Mouse (Mus musculus): ENCODE results near the gene Hist2h2aa2.
"Not testable (repeated sequence)": the region's sequence is repeated elsewhere in the genome, so short reads cannot be mapped to it uniquely, and the experiment has no call there.

Hist2h2aa2 gene

DNA sequence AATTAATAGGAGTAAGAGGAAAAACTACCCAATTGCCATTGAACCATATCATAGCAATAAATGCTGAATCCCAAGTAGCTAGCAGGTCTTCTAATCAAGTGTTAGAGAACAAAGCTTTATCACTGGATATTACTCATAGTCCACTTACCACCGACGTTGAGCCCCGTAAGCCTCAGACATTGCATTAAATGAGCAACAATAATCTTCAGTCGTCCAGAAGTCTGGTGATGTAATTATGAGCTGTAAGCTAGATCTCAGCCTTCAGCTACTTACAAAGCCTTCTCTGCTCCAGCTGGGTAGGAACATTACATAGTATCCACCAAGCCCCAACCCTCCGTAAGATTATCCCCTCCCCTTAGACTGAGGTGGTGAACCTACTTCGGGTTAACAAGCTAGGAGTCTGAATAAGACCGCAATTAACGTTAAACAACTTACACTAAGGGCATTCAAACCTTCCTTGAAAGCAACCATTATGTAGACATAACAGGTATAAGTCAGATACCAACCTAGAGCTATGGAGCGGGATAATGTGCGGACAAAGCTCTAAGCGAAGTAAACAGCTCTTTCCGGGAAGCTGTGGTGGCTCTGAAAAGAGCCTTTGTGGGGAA is 2.1 kb downstream of the Hist2h2aa2 start:
- DNase-seq (ENCODE audit: extremely low spot score, low read depth, low spot score) = no peak

DNA sequence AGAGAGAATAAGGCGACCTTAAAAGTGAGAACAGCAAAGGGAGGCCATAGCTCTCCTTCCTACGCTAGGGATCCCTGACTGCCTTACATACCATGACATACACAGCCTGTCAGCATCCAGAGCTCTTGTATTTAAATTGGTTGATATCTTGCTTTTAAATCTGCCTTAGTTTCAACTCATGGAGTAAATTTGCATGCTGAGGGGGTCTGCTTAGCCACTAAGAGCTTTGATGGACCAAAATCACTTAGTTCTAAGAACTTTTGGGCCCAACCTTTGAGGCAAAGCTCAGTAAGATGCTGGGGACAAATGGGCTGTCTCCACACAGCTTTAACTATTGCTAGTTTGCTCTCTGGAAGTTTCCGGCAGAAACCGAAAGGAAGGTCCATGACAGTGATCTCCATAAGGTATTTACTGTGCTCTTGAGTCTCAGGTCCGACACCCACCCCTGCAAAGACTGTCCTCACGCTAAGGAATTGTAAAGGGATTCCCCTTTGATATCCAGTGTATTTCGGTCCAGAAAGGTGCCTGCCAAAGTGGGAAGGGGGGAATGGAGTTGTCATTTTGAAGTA is 2.7 kb downstream of the Hist2h2aa2 start:
- no peak for DNase-seq (ENCODE audit: extremely low spot score, low read depth, low spot score)

DNA sequence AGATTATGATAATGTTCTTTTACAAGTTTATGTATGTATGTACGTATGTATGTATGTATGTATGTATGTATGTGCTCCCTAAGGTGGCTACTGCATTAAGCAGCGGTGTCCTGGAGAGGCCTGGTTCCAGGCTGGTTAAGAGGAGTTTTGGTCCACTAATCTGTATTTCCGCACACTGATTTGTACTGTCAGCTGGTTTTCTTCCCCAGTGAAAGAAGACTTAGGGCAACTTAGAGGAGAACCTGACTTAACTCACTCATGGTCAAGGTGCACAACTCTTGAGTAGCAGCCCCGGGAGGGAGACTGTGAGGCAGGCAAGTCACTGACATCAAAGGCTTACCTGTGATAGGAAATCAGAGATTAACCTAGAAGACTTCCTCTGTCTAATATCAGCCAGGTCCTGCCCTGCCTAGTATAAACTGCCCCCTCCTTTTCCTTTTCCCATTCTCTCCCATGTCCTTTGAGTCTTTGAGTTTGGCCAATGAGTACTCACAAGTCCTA is 3.2 kb downstream of the Hist2h2aa2 start:
- DNase-seq (ENCODE audit: extremely low spot score, low read depth, low spot score) = no peak

DNA sequence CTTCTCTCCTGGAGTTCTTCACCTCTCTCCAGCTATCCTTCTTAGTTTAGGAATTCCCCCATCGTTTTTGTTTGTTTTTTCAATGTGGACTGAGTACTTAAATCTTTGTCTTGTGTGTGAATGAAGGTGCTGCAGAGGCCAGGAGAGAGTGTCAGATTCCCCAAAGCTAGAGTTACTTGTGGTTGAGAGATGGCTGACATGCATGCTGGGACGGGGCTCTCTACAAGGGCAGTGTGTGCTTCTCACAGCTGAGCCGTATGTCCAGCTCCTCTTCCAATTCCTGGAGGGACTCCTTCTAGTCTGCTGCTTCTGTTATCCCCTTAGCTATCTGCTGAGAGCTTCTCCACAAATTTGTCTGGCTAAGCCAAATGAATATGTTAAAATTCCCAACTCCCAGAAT is 4.2 kb downstream of the Hist2h2aa2 start:
- no peak for DNase-seq (ENCODE audit: extremely low spot score, low read depth, low spot score)

DNA sequence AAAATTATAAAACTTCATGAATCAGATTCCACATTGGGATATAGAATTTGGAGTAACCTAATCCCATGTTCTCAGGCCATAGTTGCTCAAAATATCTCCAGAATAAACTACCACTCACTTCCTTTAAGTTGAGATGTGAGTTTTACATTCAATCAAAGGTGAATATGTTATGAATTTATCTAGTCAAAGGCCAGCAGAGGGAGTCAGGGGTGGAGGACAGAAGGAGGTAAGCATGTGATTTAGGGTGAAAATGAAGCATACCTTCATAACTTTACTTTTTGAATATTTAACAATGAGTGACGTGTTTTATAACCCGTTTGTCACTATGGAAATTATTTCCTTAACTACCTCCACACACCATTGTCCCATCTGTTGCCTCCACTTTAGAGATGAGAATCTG is 5.2 kb downstream of the Hist2h2aa2 start:
- no peak for DNase-seq (ENCODE audit: extremely low spot score, low read depth, low spot score)

DNA sequence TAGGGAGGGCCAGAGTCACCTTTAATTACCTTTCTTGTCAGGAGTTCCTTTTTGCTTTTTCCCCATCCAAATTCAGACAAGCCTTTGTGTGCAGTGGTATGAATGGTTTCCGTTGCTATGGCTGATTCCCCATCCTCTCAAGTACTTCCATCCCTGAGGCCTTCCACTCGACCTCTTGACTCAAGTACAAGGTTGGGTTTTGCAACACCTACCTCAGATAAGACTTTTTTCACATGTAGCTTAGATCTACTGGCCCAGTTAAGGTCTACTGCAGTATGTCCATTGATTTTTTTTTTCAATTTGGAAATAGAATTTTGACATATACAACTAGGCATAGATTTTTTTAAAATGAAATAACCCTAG is 8.3 kb downstream of the Hist2h2aa2 start:
- DNase-seq (ENCODE audit: extremely low spot score, low read depth, low spot score) = no peak

DNA sequence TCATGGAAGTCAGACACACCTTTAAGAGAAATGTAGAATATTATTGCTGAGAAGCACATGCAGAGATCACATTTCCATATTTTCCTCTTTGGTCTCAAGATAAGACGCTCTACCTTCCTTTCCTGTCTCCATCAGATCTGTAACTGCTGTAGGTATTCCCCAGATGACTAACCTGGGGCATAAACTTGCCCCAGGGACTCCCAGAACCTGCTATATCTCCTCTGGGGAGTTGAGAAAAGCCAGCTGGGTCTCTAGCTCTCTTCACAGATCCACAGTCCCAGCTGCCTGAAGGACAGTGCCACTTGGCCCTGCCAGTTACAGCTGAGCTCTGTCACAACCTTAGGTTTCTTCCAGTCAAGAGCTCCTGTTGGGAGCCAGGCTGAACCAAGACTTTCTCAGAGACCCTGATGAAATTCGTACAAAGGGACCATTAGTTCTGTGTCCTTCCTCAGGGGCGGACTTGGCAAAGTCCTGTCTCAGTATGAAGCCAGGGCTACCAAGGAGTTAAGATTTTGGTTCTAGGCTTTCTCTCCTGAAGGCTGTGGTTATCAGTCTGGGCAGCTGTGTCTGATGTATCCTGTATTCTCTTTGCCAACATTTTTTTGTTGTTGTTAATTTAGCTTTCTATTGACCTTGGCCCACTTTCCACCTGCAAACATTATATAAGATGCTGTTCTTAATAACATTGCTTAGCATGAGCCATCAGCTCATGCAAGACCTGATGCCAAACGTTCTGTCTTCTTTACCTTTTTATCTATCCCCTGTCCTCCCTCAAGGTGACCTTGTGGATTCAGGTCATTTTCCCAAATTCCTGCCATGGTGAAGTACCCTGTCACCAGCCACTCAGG is 8.9 kb downstream of the Hist2h2aa2 start:
- no peak for DNase-seq (ENCODE audit: extremely low spot score, low read depth, low spot score)

DNA sequence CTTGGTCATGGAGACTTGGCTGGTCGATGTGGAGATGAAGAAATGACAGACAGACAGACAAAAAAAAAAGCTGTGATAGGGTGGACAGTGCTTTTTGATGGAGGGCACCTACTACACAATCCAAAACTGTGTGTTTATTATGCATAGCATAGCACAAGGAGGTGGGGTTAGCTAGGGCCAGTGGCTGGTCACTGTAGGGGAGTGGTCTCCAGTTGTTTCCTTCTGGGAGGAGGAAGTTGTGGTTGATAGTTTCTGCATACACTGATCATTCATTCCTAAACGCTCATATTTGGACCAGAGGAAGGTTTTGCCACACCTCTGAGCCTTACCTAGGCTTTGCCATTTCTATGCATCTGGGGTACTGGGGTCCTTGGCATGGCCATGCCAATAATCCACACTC is 9.7 kb downstream of the Hist2h2aa2 start:
- no peak for DNase-seq (ENCODE audit: extremely low spot score, low read depth, low spot score)

DNA sequence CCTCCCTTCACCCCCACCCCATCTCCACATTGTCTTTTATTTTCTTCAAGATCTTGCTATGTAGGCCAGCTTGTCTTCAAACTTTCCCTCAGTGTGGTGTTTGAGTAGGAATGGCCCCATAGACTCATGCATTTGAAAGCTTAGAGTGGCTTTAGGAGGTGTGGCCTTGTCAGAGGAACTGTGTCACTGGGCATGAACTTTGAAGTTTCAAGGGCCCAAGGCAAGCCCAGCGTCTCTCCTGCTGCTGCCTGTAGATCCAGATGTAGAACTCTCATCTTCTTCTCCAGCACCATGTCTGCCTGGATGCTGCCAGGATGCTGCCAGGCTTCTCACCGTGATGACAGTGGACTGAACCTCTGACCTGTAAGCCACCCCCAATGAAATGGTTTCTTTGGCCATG is 11.2 kb downstream of the Hist2h2aa2 start:
- no peak for DNase-seq (ENCODE audit: extremely low spot score, low read depth, low spot score)

DNA sequence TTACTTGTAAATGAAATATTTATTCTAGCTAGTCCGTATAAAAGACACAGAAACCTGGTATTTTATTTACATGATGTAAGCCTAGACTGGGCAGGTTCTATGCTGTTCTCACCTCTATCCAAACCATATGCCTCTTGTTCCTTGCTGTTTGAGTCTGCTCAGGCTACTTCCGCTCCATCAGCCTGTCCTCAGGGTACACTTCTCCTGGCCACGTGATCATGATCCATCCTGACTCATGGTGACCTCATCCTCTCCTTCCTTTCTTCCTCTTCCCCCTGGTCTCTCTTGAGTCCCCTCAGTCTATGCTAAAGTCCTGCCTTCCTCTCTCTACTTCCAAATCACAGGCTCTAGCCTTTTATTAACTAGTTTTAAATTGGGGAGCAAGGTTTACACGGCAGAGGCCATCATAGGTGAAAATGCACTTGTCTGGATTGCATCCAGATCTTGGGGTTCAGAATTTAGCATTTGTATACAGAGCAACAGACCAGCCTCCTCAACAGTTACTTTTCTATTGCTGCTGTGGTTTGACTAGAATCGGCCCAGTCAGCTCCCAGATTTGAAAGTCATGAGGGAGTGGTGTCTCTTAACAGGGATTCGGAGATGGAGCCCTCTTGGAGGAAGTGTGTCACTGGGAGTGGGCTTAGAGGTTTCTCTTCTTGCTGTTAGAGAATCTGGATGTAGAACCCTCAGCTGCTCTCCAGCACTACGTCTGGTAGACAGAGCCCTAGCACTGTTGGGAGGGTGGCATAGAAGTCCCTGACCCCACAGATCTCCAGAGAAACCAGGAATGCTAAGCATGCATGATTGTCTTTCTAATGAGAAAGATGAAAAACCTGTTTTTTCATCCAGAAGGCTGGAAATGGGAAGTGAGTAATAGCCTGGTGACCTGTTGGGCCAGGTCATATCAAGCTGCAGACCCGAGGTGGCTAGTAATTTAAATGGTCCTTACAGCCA is 13.1 kb downstream of the Hist2h2aa2 start:
- DNase-seq (ENCODE audit: extremely low spot score, low read depth, low spot score) = no peak

DNA sequence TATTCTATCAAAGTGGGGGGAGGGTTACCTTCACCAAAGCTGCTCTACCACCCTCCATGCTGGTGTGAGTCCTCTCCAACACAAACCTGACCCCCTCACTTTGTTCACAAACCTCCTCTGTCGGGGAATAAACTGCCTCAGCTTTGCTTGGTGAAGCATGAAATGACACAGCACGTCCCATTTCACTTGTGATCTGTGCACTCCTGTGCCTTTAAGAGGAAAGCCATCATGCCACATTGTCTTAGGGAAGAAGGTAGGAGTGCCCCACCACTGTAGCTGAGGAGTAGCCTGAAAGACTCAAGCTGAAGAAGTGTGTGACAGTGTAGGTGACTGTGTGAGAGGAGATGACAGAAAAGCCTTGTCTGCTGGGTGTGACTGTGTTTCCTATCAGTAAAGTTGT is 14.7 kb downstream of the Hist2h2aa2 start:
- no peak for DNase-seq (ENCODE audit: extremely low spot score, low read depth, low spot score)

DNA sequence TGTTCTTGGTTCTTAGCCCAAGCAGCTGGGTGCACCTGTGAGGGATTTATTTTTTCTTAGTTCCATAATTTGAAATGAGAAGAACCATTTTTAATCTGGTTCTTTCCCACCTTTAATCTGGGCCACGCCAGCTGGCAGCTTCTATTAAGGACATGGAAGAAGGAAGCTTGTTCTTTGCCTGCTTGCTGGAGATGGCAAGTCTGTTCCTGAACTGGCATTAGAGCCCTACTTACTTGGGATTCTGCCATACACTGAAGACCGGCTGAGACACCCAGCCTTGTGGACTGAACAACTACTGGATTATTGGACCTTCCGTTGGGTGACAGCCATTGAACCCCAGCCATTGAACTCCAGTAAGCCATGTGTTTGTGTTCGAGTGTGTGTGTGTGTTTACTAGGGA is 17.3 kb downstream of the Hist2h2aa2 start:
- no peak for DNase-seq (ENCODE audit: extremely low spot score, low read depth, low spot score)

DNA sequence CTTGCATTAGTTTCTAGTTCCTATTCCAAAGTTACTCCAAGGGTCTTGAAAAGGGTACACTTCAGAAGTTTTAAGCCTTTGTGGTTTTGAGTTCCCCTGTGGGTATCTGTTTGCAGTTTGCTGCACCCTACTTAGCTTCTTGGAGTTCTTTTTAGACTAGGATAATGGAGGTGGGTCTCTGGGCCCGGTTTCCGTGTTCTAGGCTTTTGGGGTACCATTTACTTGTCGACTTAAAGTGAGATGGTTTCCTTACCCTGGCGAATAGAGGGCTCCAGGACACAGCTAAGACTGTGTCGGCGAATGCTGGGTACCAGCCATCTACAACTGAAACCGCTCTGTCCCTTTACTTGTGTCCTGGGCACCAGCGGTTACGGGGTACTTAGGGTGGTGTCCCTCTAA is 18.4 kb downstream of the Hist2h2aa2 start:
- no peak for DNase-seq (ENCODE audit: extremely low spot score, low read depth, low spot score)

DNA sequence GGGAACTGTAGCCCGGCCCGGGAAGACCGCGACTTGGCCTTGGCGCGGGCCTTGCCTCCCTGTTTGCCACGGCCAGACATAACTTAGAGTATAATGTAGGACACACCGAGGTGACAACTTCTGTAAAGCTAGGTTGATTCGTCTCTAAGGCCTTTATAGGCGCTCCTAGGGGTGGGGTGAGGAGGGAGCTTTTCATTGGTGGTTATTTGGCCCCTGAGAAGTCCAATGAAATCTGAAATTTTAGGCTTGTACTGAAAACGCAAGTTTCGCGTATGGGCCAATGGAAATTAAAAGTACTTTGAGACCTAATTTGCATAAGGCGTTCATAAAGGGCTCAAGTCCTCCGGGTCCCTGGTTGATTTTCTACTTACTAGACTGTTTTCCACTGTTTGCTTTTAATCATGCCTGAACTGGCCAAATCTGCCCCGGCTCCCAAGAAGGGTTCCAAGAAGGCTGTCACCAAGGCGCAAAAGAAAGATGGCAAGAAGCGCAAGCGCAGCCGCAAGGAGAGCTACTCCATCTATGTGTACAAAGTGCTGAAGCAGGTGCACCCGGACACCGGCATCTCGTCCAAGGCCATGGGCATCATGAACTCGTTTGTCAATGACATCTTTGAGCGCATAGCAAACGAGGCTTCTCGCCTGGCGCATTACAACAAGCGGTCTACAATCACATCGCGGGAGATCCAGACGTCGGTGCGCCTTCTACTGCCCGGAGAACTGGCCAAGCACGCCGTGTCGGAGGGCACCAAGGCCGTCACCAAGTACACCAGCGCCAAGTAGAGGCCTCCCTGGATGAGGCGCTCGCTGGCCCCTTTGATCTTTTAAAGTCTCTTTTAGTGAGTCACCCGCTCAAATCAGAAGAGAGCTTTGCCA is 19.1 kb downstream of the Hist2h2aa2 start, which contains the start of the genes Hist2h2ac and Hist2h2be:
Gene Hist2h2ac (minus strand): TSS at position 116 of the 875 bp plus-strand sequence.
Gene Hist2h2be (plus strand): TSS at position 355 of the 875 bp plus-strand sequence.
- DNase-seq (ENCODE audit: extremely low spot score, low read depth, low spot score) = peak; percentile 90

DNA sequence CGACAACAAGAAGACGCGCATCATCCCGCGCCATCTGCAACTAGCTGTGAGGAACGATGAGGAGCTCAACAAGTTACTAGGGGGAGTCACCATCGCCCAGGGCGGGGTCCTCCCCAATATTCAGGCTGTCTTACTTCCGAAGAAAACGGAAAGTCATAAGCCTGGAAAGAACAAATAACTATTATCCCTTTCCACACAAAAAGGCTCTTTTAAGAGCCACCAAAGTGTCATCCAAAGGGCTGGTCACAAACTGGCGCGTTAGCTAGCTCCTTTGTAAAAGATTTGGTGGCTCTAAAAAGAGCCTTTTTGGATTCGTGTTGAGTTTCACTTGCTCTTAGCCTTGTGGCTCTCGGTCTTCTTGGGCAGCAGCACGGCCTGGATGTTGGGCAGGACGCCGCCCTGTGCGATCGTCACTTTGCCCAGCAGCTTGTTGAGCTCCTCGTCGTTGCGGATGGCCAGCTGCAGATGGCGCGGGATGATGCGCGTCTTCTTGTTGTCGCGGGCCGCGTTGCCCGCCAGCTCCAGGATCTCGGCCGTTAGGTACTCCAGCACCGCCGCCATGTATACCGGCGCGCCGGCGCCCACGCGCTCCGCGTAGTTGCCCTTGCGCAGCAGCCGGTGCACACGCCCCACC is 19.8 kb downstream of the Hist2h2aa2 start:
- DNase-seq (ENCODE audit: extremely low spot score, low read depth, low spot score) = not testable (repeated sequence)

DNA sequence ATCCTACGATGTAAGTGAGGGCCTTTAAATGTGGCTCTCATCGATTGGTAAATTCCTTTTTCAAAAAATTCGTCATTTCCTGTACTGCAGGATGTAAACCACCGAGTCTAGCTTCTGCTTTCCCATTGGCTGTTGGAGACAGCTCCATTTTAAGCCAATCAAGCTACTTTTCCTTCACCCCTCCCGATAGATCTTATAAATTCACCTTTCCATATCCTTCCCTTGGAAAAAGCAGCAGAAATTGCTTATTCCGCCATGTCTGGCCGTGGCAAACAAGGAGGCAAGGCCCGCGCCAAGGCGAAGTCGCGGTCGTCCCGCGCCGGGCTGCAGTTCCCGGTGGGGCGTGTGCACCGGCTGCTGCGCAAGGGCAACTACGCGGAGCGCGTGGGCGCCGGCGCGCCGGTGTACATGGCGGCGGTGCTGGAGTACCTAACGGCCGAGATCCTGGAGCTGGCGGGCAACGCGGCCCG is 20.4 kb downstream of the Hist2h2aa2 start, which contains the start of the genes Bola1 and Hist2h2ab:
Gene Bola1 (minus strand): TSS at position 49 of the 470 bp plus-strand sequence.
Gene Hist2h2ab (plus strand): TSS at position 205 of the 470 bp plus-strand sequence.
- peak; percentile 90 for DNase-seq (ENCODE audit: extremely low spot score, low read depth, low spot score)

DNA sequence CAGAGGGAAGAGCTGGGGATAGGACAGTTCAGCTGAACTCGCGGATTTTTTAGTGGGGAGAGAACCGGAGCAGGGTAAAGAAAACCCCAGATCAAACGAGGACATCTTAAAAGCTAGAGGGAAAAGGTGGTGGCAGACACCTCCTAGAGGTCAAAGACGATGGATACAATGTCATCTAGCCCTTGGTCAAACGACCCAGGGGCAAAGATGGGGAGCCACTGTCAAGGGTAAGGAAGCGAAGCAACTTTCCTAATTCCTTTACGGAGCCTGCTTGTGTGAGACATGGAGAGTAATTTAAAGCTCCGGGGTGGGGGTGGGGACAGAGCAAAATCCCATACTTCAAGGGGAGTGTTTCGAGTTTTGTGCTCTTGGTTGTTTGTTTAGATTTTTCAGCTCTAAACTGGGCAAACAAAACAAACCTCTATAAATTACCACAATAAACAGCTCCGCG is 20.9 kb downstream of the Hist2h2aa2 start:
- no peak for DNase-seq (ENCODE audit: extremely low spot score, low read depth, low spot score)

DNA sequence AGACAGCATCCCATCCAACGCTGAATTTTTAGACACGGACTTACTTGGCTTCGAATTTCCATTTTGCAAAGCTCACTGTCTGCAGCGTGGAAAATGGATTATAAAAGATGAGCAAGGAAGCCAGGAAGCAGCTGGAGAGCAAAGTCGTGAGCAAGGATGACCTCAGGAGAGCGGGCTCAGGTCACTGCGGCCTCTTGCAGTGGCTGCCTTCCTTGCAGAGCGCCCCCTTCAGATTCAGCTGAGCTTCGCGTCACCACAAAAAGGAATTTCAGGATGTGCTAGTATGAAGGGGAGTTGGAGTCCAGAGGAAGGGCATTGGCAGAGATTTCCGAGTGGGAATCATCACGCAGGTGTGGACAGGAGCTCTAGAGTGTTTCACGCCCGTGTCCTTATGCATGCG is 30.8 kb downstream of the Hist2h2aa2 start:
- no peak for DNase-seq (ENCODE audit: extremely low spot score, low read depth, low spot score)

DNA sequence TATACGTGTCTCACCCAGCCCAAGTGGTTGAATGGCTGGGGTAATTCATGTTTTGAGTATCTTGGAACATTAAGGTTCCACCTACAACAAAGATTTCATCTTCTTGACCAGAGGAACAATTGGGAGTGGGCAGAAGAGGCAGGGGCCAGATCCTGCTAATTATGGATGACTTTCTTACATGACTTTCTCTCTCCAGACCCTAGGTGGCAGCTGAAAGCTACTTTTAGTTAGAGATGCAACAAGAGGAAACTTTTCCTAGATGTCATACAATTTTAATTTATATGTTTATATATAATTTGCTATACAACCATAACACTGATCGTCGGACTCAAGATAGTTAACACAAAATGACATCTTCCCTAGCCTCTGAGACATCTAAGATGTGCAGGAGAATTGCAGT is 32.3 kb downstream of the Hist2h2aa2 start:
- no peak for DNase-seq (ENCODE audit: extremely low spot score, low read depth, low spot score)
